31 mouse cellular contexts compared by ENCODE assay signal in genomic region chr10:70255601-70256210, GRCm38 (mm10). TPM values are rescaled to one million over a fixed set of nuclear protein-coding genes. Genes with fewer than 3 reads are reported as not detected.
A peak's percentile ranks its signal among the peaks of the same experiment; 100 is the strongest.
DNase-seq lines count a peak whose midpoint lies in the region; ATAC-seq and TF ChIP-seq lines count a peak whose summit lies in the region.
"Had no signal": no experiment of that assay in that cellular context is flagged by ENCODE, and none has a peak within 500 bp of the region (broad histone marks: within the 10 kb centered on the region; RNA-seq: fewer than 3 reads in every experiment).

No protein-coding gene starts in this region.

- no peak overlapping the region for H3K9ac ChIP-seq in kidney, postnatal 0 days (ENCODE audit: low read depth, low read length)
- H3K9ac ChIP-seq in liver, embryonic 12.5 days, result no peak overlapping the region
- H3K9ac ChIP-seq: embryonic facial prominence, embryonic 13.5 days; forebrain, embryonic 15.5 days; hindbrain, embryonic 13.5 days; liver, embryonic 14.5 days; lung, embryonic 14.5 days; neural tube, embryonic 13.5 days had no signal

- no peak for DNase-seq in kidney, postnatal 0 days (ENCODE audit: low spot score)
- DNase-seq in kidney, adult 18-20 months, result no peak
- DNase-seq in testis, postnatal 14 days (ENCODE audit: low spot score), result no peak
- DNase-seq in ZHBTc4 (ENCODE audit: low read depth, low spot score), result peak; percentile 66
- no peak for DNase-seq in T-cell, adult 2 months (ENCODE audit: low spot score)
- DNase-seq: adrenal gland, adult 2 months; adrenal gland, postnatal 36 days; cerebellum, adult 18-20 months; cerebellum, postnatal 10 days; gastrocnemius, postnatal 36 days; heart, postnatal 36 days; kidney, adult 9 months; kidney, postnatal 14 days; left cerebral cortex, postnatal 4 days; lung, embryonic 14.5 days; thymus, adult 2 months; thymus, postnatal 4 days had no signal

- no peaks in the 10 kb centered on the region for H3K9me3 ChIP-seq in kidney, postnatal 0 days (replicated peaks; ENCODE audit: low read length)
- no peaks in the 10 kb centered on the region for H3K9me3 ChIP-seq in liver, embryonic 12.5 days (replicated peaks)
- H3K9me3 ChIP-seq: embryonic facial prominence, embryonic 13.5 days; forebrain, embryonic 10.5 days; forebrain, embryonic 15.5 days; heart, embryonic 10.5 days; hindbrain, embryonic 13.5 days; midbrain, embryonic 10.5 days; neural tube, embryonic 13.5 days had no signal

- no peaks in the 10 kb centered on the region for H3K4me1 ChIP-seq in kidney, postnatal 0 days (replicated peaks; ENCODE audit: insufficient read depth, low read length)
- H3K4me1 ChIP-seq in testis, adult 2 months (ENCODE audit: control insufficient read depth, insufficient read depth, low read length), result no peaks in the 10 kb centered on the region
- H3K4me1 ChIP-seq in liver, embryonic 12.5 days, result 0 out of 2 replicates have a peak, but pooled peaks cover 5% of the 10 kb centered on the region
- H3K4me1 ChIP-seq: embryonic facial prominence, embryonic 13.5 days; forebrain, embryonic 15.5 days; heart, embryonic 10.5 days; hindbrain, embryonic 13.5 days; neural tube, embryonic 13.5 days had no signal

- H3K4me3 ChIP-seq in kidney, postnatal 0 days (replicated peaks; ENCODE audit: low read depth, low read length), result no peak overlapping the region
- H3K4me3 ChIP-seq in testis, adult 2 months (ENCODE audit: control insufficient read depth, low read depth, low read length), result 0 out of 2 replicates have a peak overlapping the region, but pooled peaks have one; percentile 2
- no peak overlapping the region for H3K4me3 ChIP-seq in liver, embryonic 12.5 days
- H3K4me3 ChIP-seq: embryonic facial prominence, embryonic 13.5 days; forebrain, embryonic 10.5 days; forebrain, embryonic 15.5 days; heart, embryonic 10.5 days; hindbrain, embryonic 13.5 days; midbrain, embryonic 10.5 days; neural tube, embryonic 13.5 days had no signal

- H3K4me2 ChIP-seq in kidney, postnatal 0 days (ENCODE audit: low read length), result no peak overlapping the region
- H3K4me2 ChIP-seq in liver, embryonic 12.5 days, result no peak overlapping the region
- H3K4me2 ChIP-seq: embryonic facial prominence, embryonic 13.5 days; forebrain, embryonic 15.5 days; hindbrain, embryonic 13.5 days; lung, embryonic 14.5 days; neural tube, embryonic 13.5 days had no signal

- TF ChIP-seq POLR2A in testis, adult 2 months (IDR thresholded peaks at IDR 0.05; ENCODE audit: control insufficient read depth, low read depth, low read length), result no peak

- H3K27ac ChIP-seq in kidney, postnatal 0 days, result no peak overlapping the region
- H3K27ac ChIP-seq in testis, adult 2 months (ENCODE audit: control insufficient read depth, insufficient read depth, low read depth, low read length), result no peak overlapping the region
- H3K27ac ChIP-seq in liver, embryonic 12.5 days, result no peak overlapping the region
- H3K27ac ChIP-seq: embryonic facial prominence, embryonic 13.5 days; forebrain, embryonic 10.5 days; forebrain, embryonic 15.5 days; heart, embryonic 10.5 days; hindbrain, embryonic 13.5 days; liver, embryonic 14.5 days; midbrain, embryonic 10.5 days; neural tube, embryonic 13.5 days had no signal

- 0 out of 2 replicates have a peak, but pooled peaks have one; percentile 12 for TF ChIP-seq CTCF in kidney, postnatal 0 days (IDR thresholded peaks at IDR 0.05; ENCODE audit: low read depth)
- no peak for TF ChIP-seq CTCF in testis, adult 2 months (IDR thresholded peaks at IDR 0.05; ENCODE audit: control insufficient read depth, insufficient read depth, insufficient replicate concordance, low read depth, low read length)

- H3K27me3 ChIP-seq in kidney, postnatal 0 days (ENCODE audit: insufficient read depth, low read length), result no peaks in the 10 kb centered on the region
- no peaks in the 10 kb centered on the region for H3K27me3 ChIP-seq in testis, adult 2 months (ENCODE audit: control insufficient read depth, insufficient read depth, low read length)
- peaks cover 3% of the 10 kb centered on the region; the same call in 1 of the 2 replicates for H3K27me3 ChIP-seq in liver, embryonic 12.5 days (replicated peaks)
- H3K27me3 ChIP-seq: embryonic facial prominence, embryonic 13.5 days; forebrain, embryonic 15.5 days; hindbrain, embryonic 13.5 days; neural tube, embryonic 13.5 days had no signal

- ATAC-seq in kidney, postnatal 0 days (replicated peaks; ENCODE audit: low FRiP score, low read depth), result no peak
- no peak for ATAC-seq in liver, embryonic 12.5 days
- ATAC-seq: activated CD4-positive, CD25-positive, alpha-beta regulatory T cell, adult 4 months; CD4-positive, CD25-positive, alpha-beta regulatory T cell, adult 4 months; forebrain, embryonic 15.5 days; intestine, embryonic 16.5 days had no signal

- 87% methylated on average over 15 of the region's 15 CpGs for WGBS in kidney, postnatal 0 days
- WGBS in liver, embryonic 12.5 days (ENCODE audit: insufficient replicate concordance), result 70% methylated on average over 15 of the region's 15 CpGs

- no peaks in the 10 kb centered on the region for H3K36me3 ChIP-seq in kidney, postnatal 0 days (ENCODE audit: insufficient read depth, low read length)
- H3K36me3 ChIP-seq in testis, adult 2 months (ENCODE audit: control insufficient read depth, insufficient read depth, low read length), result no peaks in the 10 kb centered on the region
- no peaks in the 10 kb centered on the region for H3K36me3 ChIP-seq in liver, embryonic 12.5 days
- H3K36me3 ChIP-seq: embryonic facial prominence, embryonic 13.5 days; forebrain, embryonic 10.5 days; forebrain, embryonic 15.5 days; G1E; heart, embryonic 10.5 days; hindbrain, embryonic 13.5 days; midbrain, embryonic 10.5 days; neural tube, embryonic 13.5 days had no signal

RNA-seq across cellular contexts. Expression of gene Slc16a9, which starts 10.8 kb away (rescaled TPM):
- polyA plus RNA-seq in kidney, postnatal 0 days (2015; fragmentation: Nextera tagmentation; extraction: Ambion mirVana), result 6.7 and 7.5 TPM in 2 replicates
- 2.2 and 2.3 TPM in 2 replicates for polyA plus RNA-seq in testis, adult 2 months (2012; rRNA removed)
- polyA plus RNA-seq in liver, embryonic 12.5 days (2016; fragmentation: Nextera tagmentation; extraction: Ambion mirVana), result 0.37 and 0.52 TPM in 2 replicates
- polyA plus RNA-seq: activated CD4-positive, CD25-positive, alpha-beta regulatory T cell, adult 4 months; CD4-positive, CD25-positive, alpha-beta regulatory T cell, adult 4 months; G1E had no signal

RNA-seq across cellular contexts. Expression of gene Mrln, which starts 51.2 kb away (rescaled TPM):
- 6.0 and 9.8 TPM in 2 replicates for polyA plus RNA-seq in kidney, postnatal 0 days (2015; fragmentation: Nextera tagmentation; extraction: Ambion mirVana)
- 0.41 and 1.6 TPM in 2 replicates for polyA plus RNA-seq in testis, adult 2 months (2012; rRNA removed)
- 0.35 and 0.87 TPM in 2 replicates for polyA plus RNA-seq in liver, embryonic 12.5 days (2016; fragmentation: Nextera tagmentation; extraction: Ambion mirVana)
- polyA plus RNA-seq: activated CD4-positive, CD25-positive, alpha-beta regulatory T cell, adult 4 months; adrenal gland, adult 2 months; CD4-positive, CD25-positive, alpha-beta regulatory T cell, adult 4 months; G1E; lung, embryonic 14.5 days had no signal
